Mouse (Mus musculus) retina, embryonic 14.5 days (tissue): ENCODE measurements around the gene 2410137M14Rik.

Source experiments
- DNase-seq: peaks from one replicate; pipeline ENCODE4 v3.0.0-alpha.2; 2015; ENCODE audit warnings: low spot score

Gene 2410137M14Rik

GRCm38 (mm10) chr17:36948286-36948685, 32.8 kb downstream of the 2410137M14Rik start:
- no peak for DNase-seq

- peak; percentile 77 for DNase-seq
Measured at GRCm38 (mm10) chr17:36947051-36947819, 33.8 kb downstream of the 2410137M14Rik start.

GRCm38 (mm10) chr17:36944121-36944775, 36.8 kb downstream of the 2410137M14Rik start:
- DNase-seq: peak; percentile 44

GRCm38 (mm10) chr17:36943691-36944090, 37.3 kb downstream of the 2410137M14Rik start:
- DNase-seq: peak; percentile 3

GRCm38 (mm10) chr17:36942791-36943471, 38.1 kb downstream of the 2410137M14Rik start, which contains the start of gene Rnf39:
Rnf39 (plus strand) TSS chr17:36942918.
- peak; percentile 7 for DNase-seq

GRCm38 (mm10) chr17:36942391-36942790, 38.6 kb downstream of the 2410137M14Rik start:
- no peak for DNase-seq

- no peak for DNase-seq
Measured at GRCm38 (mm10) chr17:36938056-36938455, 43.0 kb downstream of the 2410137M14Rik start.

- no peak for DNase-seq
Measured at GRCm38 (mm10) chr17:36931806-36932205, 49.2 kb downstream of the 2410137M14Rik start.

- no peak for DNase-seq
Measured at GRCm38 (mm10) chr17:36931130-36931529, 49.9 kb downstream of the 2410137M14Rik start.

- DNase-seq: no peak
Measured at GRCm38 (mm10) chr17:36930233-36930632, 50.8 kb downstream of the 2410137M14Rik start.

- DNase-seq: no peak
Measured at GRCm38 (mm10) chr17:36929236-36929932, 51.7 kb downstream of the 2410137M14Rik start.
